Mouse (Mus musculus) activated CD4-positive, CD25-positive, alpha-beta regulatory T cell, adult 4 months (primary cell): Measurements from ENCODE around the gene Ube2j1. TPM values are rescaled to one million over a fixed set of nuclear protein-coding genes. Genes with fewer than 3 reads are reported as not detected.

Experiments used
- ATAC-seq: one replicate; pipeline ENCODE4 v1.8.0; 2017
- polyA plus RNA-seq, 2 experiments: library from polyadenylated mRNA; unstranded; fragments of 100-300 nt; shearing (Covaris generic); gene quantifications; one replicate each; pipeline ENCODE4 v1.2.1; 2017

Ube2j1 gene
- polyA plus RNA-seq, 2 experiments from 2014 or later = 41.9 to 42.7 TPM

- ATAC-seq = peak; percentile 68
Measured at GRCm38 (mm10) chr4:33018361-33018999, 12.7 kb upstream of the Ube2j1 start.

- ATAC-seq = no peak
Measured at GRCm38 (mm10) chr4:33024420-33024819, 6.8 kb upstream of the Ube2j1 start.

GRCm38 (mm10) chr4:33029104-33029503 lies 2.1 kb upstream of the Ube2j1 start:
- ATAC-seq = no peak

GRCm38 (mm10) chr4:33030264-33031194 lies 687 bp upstream of the Ube2j1 start:
- ATAC-seq = peak; percentile 20

- no peak for ATAC-seq
Measured at GRCm38 (mm10) chr4:33032045-33032444, 829 bp downstream of the Ube2j1 start.

- ATAC-seq = peak; percentile 38
Measured at GRCm38 (mm10) chr4:33033515-33033914, 2.3 kb downstream of the Ube2j1 start.

GRCm38 (mm10) chr4:33039826-33040225 lies 8.6 kb downstream of the Ube2j1 start:
- ATAC-seq = no peak

- ATAC-seq = no peak
Measured at GRCm38 (mm10) chr4:33049601-33050000, 18.4 kb downstream of the Ube2j1 start.

- ATAC-seq = no peak
Measured at GRCm38 (mm10) chr4:33052055-33052454, 20.8 kb downstream of the Ube2j1 start.

- no peak for ATAC-seq
Measured at GRCm38 (mm10) chr4:33052650-33053049, 21.4 kb downstream of the Ube2j1 start.

GRCm38 (mm10) chr4:33054426-33054825 lies 23.2 kb downstream of the Ube2j1 start:
- no peak for ATAC-seq

- ATAC-seq = no peak
Measured at GRCm38 (mm10) chr4:33056317-33056716, 25.1 kb downstream of the Ube2j1 start.

GRCm38 (mm10) chr4:33057890-33058687 lies 26.9 kb downstream of the Ube2j1 start:
- no peak for ATAC-seq

GRCm38 (mm10) chr4:33061158-33061557 lies 29.9 kb downstream of the Ube2j1 start:
- no peak for ATAC-seq

GRCm38 (mm10) chr4:33062981-33063380 lies 31.8 kb downstream of the Ube2j1 start, which contains the start of gene Gabrr2:
Gene Gabrr2 (plus strand): TSS chr4:33062999.
- ATAC-seq = no peak

GRCm38 (mm10) chr4:33064986-33065385 lies 33.8 kb downstream of the Ube2j1 start:
- no peak for ATAC-seq

GRCm38 (mm10) chr4:33066223-33066960 lies 35.2 kb downstream of the Ube2j1 start:
- ATAC-seq = no peak

- ATAC-seq = no peak
Measured at GRCm38 (mm10) chr4:33067331-33067730, 36.1 kb downstream of the Ube2j1 start.

GRCm38 (mm10) chr4:33067826-33068225 lies 36.6 kb downstream of the Ube2j1 start:
- no peak for ATAC-seq

GRCm38 (mm10) chr4:33068894-33069293 lies 37.7 kb downstream of the Ube2j1 start:
- ATAC-seq = no peak

- ATAC-seq = no peak
Measured at GRCm38 (mm10) chr4:33070326-33070725, 39.1 kb downstream of the Ube2j1 start.

GRCm38 (mm10) chr4:33071337-33071736 lies 40.1 kb downstream of the Ube2j1 start:
- ATAC-seq = no peak
